Mouse (Mus musculus) C2C12 (cell line): ENCODE data around the gene Hoxa5.

ENCODE experiments used
- CTCF ChIP-seq: IDR thresholded peaks from one replicate; pipeline ENCODE4 v1.5.1; 2011; ENCODE audit not compliant: control insufficient read depth, insufficient read depth, insufficient read length
- MYOG ChIP-seq: IDR thresholded peaks from one replicate; pipeline ENCODE4 v1.6.1; 2011; ENCODE audit not compliant: control insufficient read depth, insufficient read length; ENCODE audit errors: extremely low read depth
- USF1 ChIP-seq: IDR thresholded peaks from one replicate; pipeline ENCODE4 v1.6.1; 2011; ENCODE audit warnings: low read depth, mild to moderate bottlenecking, control low read depth, moderate library complexity

DNA sequence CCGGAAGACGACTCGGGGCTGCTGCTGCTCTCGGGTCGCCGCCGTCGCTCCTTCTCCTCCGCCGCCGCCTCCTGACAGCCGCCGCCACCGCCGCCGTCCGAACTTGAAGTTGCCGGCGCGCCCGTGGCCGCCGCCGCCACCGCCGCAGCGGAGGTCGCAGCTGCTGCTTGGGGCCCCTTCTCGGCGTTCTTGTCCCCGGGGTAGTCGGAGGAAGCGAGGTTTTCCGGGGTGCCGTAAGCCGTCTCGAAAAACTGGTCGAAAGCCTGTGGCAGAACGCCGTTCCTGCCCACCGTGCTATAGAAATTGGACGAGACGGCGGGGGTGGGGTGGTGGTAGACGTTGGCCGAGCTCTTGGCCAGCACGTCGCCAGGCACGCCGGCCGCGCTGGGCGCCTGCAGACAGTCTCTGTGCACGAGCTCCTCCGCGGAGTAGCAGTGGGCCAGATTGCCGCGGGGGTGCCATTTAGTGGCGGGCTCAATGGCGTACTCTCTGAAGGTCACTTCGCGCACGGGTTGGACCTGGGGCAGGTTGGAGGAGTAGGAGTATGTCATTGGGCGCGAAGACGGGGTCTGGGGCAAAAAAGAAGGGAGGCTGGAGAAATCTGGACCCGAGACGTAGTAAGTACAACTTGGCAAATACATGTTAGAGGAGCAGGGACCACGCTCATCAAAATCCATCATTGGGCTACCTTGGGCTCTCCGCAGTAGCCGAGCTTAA is 40.8 kb upstream of the Hoxa5 start:
- TF ChIP-seq CTCF (no peak), MYOG (no peak), USF1 (no peak)
